Mouse (Mus musculus) ES-Bruce4 (cell line): ENCODE results near the gene Car5a. TPM values are rescaled to one million over a fixed set of nuclear protein-coding genes. Genes with fewer than 3 reads are reported as not detected.

ENCODE experiments used
- H3K27ac ChIP-seq: 2 replicates; pipeline ENCODE4 v1.5.1; 2012; ENCODE audit warnings: low read length, inconsistent platforms; ENCODE audit not compliant: insufficient read depth
- H3K27me3 ChIP-seq: 2 replicates; pipeline ENCODE4 v1.6.1; 2012; ENCODE audit warnings: mild to moderate bottlenecking, low read length, inconsistent platforms; ENCODE audit not compliant: control insufficient read depth, poor library complexity, insufficient read depth, severe bottlenecking
- H3K36me3 ChIP-seq: 2 replicates; pipeline ENCODE4 v1.6.1; 2012; ENCODE audit warnings: inconsistent platforms, mild to moderate bottlenecking, low read length, moderate library complexity; ENCODE audit not compliant: control insufficient read depth, poor library complexity, insufficient read depth, severe bottlenecking
- H3K4me1 ChIP-seq: one replicate; pipeline ENCODE4 v1.8.1; 2011; ENCODE audit warnings: low read length; ENCODE audit not compliant: control insufficient read depth, insufficient read depth
- H3K4me3 ChIP-seq: 2 replicates; pipeline ENCODE4 v1.5.1; 2011; ENCODE audit warnings: low read depth, mild to moderate bottlenecking, low read length
- H3K9ac ChIP-seq: 2 replicates; pipeline ENCODE4 v1.6.1; 2012; ENCODE audit warnings: low read depth, mild to moderate bottlenecking, inconsistent platforms; ENCODE audit not compliant: poor library complexity, severe bottlenecking
- H3K9me3 ChIP-seq: replicated peaks from 2 replicates; pipeline ENCODE4 v1.6.1; 2012; ENCODE audit warnings: mild to moderate bottlenecking, low read length, inconsistent platforms; ENCODE audit not compliant: control insufficient read depth, poor library complexity, insufficient read depth, severe bottlenecking
- CTCF ChIP-seq: IDR thresholded peaks from one replicate; pipeline ENCODE4 v1.8.1; 2011; ENCODE audit warnings: low read depth, low read length
- EP300 ChIP-seq: IDR thresholded peaks from 2 replicates; pipeline ENCODE4 v1.6.1; 2011; ENCODE audit warnings: low read depth, low read length; ENCODE audit not compliant: insufficient read depth
- POLR2A ChIP-seq: IDR thresholded peaks from one replicate; pipeline ENCODE4 v1.8.1; 2011; ENCODE audit warnings: low read length; ENCODE audit not compliant: insufficient read depth
- polyA plus RNA-seq: library from polyadenylated mRNA; stranded (reverse); fragments of >200 nt; gene quantifications from 2 replicates; pipeline ENCODE4 v1.2.4, GENCODE M21; 2011; ENCODE audit warnings: low read depth; ENCODE audit not compliant: missing spikeins, insufficient read depth, insufficient read length

Gene Car5a
- polyA plus RNA-seq, 1 experiment = 5.8 TPM

- Histone ChIP-seq H3K9ac (no peak overlapping the region), H3K27me3 (no peaks in the 10 kb centered on the region), H3K27ac (no peak overlapping the region), H3K36me3 (no peaks in the 10 kb centered on the region), H3K4me1 (no peaks in the 10 kb centered on the region), H3K4me3 (no peak overlapping the region), H3K9me3 (no peaks in the 10 kb centered on the region)
- TF ChIP-seq EP300 = no peak
- TF ChIP-seq CTCF = no peak
- TF ChIP-seq POLR2A = no peak
Observed at GRCm38 (mm10) chr8:121871833-121872440, 72.8 kb downstream of the Car5a start.

GRCm38 (mm10) chr8:121870190-121870589 is 74.5 kb downstream of the Car5a start:
- TF ChIP-seq POLR2A = no peak
- no peak for TF ChIP-seq CTCF
- no peak for TF ChIP-seq EP300
- no peak overlapping the region for H3K4me3 ChIP-seq
- H3K36me3 ChIP-seq = no peaks in the 10 kb centered on the region
- no peak overlapping the region for H3K27ac ChIP-seq
- no peaks in the 10 kb centered on the region for H3K4me1 ChIP-seq
- H3K9ac ChIP-seq = no peak overlapping the region
- no peaks in the 10 kb centered on the region for H3K9me3 ChIP-seq
- H3K27me3 ChIP-seq = no peaks in the 10 kb centered on the region

- Histone ChIP-seq H3K9me3 (no peaks in the 10 kb centered on the region), H3K27me3 (no peaks in the 10 kb centered on the region), H3K36me3 (no peaks in the 10 kb centered on the region), H3K4me1 (no peaks in the 10 kb centered on the region), H3K4me3 (no peak overlapping the region), H3K9ac (no peak overlapping the region), H3K27ac (no peak overlapping the region)
- no peak for TF ChIP-seq POLR2A
- no peak for TF ChIP-seq CTCF
- no peak for TF ChIP-seq EP300
Observed at GRCm38 (mm10) chr8:121868896-121869295, 75.8 kb downstream of the Car5a start.

GRCm38 (mm10) chr8:121868196-121868595 is 76.5 kb downstream of the Car5a start:
- TF ChIP-seq CTCF (no peak), POLR2A (no peak), EP300 (no peak)
- Histone ChIP-seq H3K27ac (no peak overlapping the region), H3K36me3 (no peaks in the 10 kb centered on the region), H3K9ac (no peak overlapping the region), H3K4me1 (no peaks in the 10 kb centered on the region), H3K27me3 (no peaks in the 10 kb centered on the region), H3K4me3 (no peak overlapping the region), H3K9me3 (no peaks in the 10 kb centered on the region)

Other genes starting within 250 kb of the Car5a start
- 1.4 and 1.8 TPM in 2 replicates for gene Jph3, start 215.3 kb downstream of the Car5a start, polyA plus RNA-seq
- gene Klhdc4, start 115.3 kb downstream of the Car5a start, polyA plus RNA-seq = 34.6 and 42.1 TPM in 2 replicates
- 80.8 and 85.4 TPM in 2 replicates for gene Slc7a5, start 37.2 kb downstream of the Car5a start, polyA plus RNA-seq
- gene Banp, start 4.8 kb upstream of the Car5a start, polyA plus RNA-seq = 47.2 and 54.8 TPM in 2 replicates